ENCODE assay signal across 8 mouse cellular contexts in genomic region chr4:140153101-140153500, GRCm38 (mm10).
DNase-seq lines count a peak whose midpoint lies in the region; ATAC-seq lines count a peak whose summit lies in the region.

No protein-coding gene starts in this region.

- no peak overlapping the region for H3K27ac ChIP-seq in hindbrain, embryonic 10.5 days
- no peak overlapping the region for H3K27ac ChIP-seq in hindbrain, embryonic 12.5 days

- no peak overlapping the region for H3K4me3 ChIP-seq in hindbrain, embryonic 10.5 days
- no peak overlapping the region for H3K4me3 ChIP-seq in hindbrain, embryonic 12.5 days

- ATAC-seq in hindbrain, embryonic 12.5 days (ENCODE audit: low FRiP score): no peak
- ATAC-seq in common myeloid progenitor, adult 5-6 weeks (replicated peaks; ENCODE audit: low read depth, poor library complexity, severe bottlenecking): peak; percentile 71

- peak; percentile 71 for DNase-seq in hindbrain, embryonic 10.5 days (ENCODE audit: low spot score)
- peak; percentile 40 for DNase-seq in urinary bladder, postnatal 14 days (ENCODE audit: low spot score)
- no peak for DNase-seq in urinary bladder, postnatal 10 days (ENCODE audit: low spot score)
- DNase-seq in induced T-regulatory cell, adult 2 months (ENCODE audit: low read depth): peak; percentile 15
- DNase-seq in mesoderm, embryonic 11.5 days (ENCODE audit: low read depth, low spot score): peak; percentile 68
- DNase-seq in T-cell, adult 2 months (ENCODE audit: low spot score): no peak

- H3K36me3 ChIP-seq in hindbrain, embryonic 10.5 days: no peaks in the 10 kb centered on the region
- no peaks in the 10 kb centered on the region for H3K36me3 ChIP-seq in hindbrain, embryonic 12.5 days

- peaks cover 24% of the 10 kb centered on the region for H3K4me1 ChIP-seq in hindbrain, embryonic 10.5 days (replicated peaks)
- H3K4me1 ChIP-seq in hindbrain, embryonic 12.5 days: peaks cover 26% of the 10 kb centered on the region

- 38% methylated on average over 7 of the region's 7 CpGs for WGBS in hindbrain, embryonic 10.5 days
- 35% methylated on average over 7 of the region's 7 CpGs for WGBS in hindbrain, embryonic 12.5 days

- H3K9me3 ChIP-seq in hindbrain, embryonic 10.5 days: no peaks in the 10 kb centered on the region
- H3K9me3 ChIP-seq in hindbrain, embryonic 12.5 days (replicated peaks): no peaks in the 10 kb centered on the region

- H3K27me3 ChIP-seq in hindbrain, embryonic 10.5 days (ENCODE audit: insufficient read depth, poor library complexity, severe bottlenecking): peaks cover 4% of the 10 kb centered on the region
- H3K27me3 ChIP-seq in hindbrain, embryonic 12.5 days: peaks cover 9% of the 10 kb centered on the region; the same call in 1 of the 2 replicates

- no peak overlapping the region for H3K4me2 ChIP-seq in hindbrain, embryonic 12.5 days (replicated peaks)

- no peak overlapping the region for H3K9ac ChIP-seq in hindbrain, embryonic 12.5 days

Comparison
In these comparisons a context has a peak if more than half of its experiments do, and no peak if none do; other contexts are left out.
1. DNase-seq: peak in hindbrain, embryonic 10.5 days (single experiment), urinary bladder, postnatal 14 days (single experiment), induced T-regulatory cell, adult 2 months (single experiment) and mesoderm, embryonic 11.5 days (single experiment); none in urinary bladder, postnatal 10 days (single experiment) and T-cell, adult 2 months (single experiment).